Mouse (Mus musculus) liver, postnatal 0 days (tissue): ENCODE measurements around the gene Gm13030.

Experiments
- CTCF ChIP-seq: sonication (generic); IDR thresholded peaks from 2 replicates; pipeline ENCODE4 v1.5.1; 2016; ENCODE audit warnings: antibody characterized with exemption, low read depth
- EP300 ChIP-seq: IDR thresholded peaks from 2 replicates; pipeline ENCODE4 v1.6.1; 2016; ENCODE audit warnings: antibody characterized with exemption, low read depth, mild to moderate bottlenecking

GRCm38 (mm10) chr4:138856491-138856890 lies 17.3 kb downstream of the Gm13030 start:
- TF ChIP-seq EP300 (no peak), CTCF (peak; percentile 96)
